Mouse (Mus musculus): Measurements from ENCODE around the gene Emc6. TPM values are rescaled to one million over a fixed set of nuclear protein-coding genes. Genes with fewer than 3 reads are reported as not detected.

Gene Emc6
- total RNA-seq (2021), result 10 to 100 TPM; 51.6 to 52.4 TPM
- long read RNA-seq, transcript Emc6-201 (2 exons, 1,332 nt), result major isoform, 50 of 53 reads
- long read RNA-seq, partial matches to known transcripts, result 0 of 53 reads
- long read RNA-seq, other reads (novel, unspliced or antisense), result 2 of 53 reads

DNA sequence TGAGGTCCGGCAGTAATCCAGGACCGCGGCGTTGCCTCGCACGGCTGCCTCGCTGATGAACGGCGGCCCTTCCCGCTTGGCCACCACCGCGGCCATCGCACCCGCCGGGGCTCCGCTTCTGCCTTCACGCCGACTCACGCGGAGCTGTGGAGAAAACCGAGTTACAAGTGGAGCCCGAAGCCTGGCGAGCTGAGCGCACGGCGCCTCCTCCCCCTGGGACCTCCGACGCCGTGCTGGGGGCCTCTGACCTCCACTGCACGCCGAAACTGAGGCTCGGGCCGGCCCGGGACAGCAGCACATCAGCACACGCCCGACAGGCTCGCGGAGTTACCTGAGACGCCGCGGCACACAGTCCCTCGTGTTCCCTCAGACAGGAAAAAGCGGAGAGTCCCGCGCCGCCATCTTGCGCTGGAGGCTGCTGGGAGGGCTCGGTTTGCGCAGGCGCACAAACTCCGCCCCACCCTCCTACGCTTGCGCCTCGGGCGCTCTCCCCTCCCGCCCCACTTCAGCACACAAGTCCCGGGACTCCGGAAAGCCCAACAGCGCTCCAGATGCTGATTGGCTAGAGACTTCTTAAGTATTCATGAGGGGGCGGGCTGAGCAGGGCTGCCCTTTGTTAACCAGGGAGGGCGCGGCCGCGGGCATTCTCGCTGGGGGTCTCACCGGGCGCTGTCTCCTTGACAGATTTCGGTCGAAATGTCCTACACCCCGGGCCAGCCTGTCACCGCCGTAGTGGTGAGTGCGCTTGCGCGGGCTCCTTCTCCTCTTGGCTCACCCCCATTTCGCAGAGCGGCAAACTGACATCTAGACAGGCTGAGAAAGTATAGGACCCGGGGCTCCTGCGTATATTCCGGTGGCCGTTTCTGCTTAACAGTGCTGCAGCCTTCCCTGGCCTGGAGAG lies at the start of gene Emc6, which contains the start of gene Tax1bp3:
TSS of gene Emc6 (minus strand) at position 430 of the 901 bp plus-strand sequence.
TSS of gene Tax1bp3 (plus strand) at position 476 of the 901 bp plus-strand sequence.
- DNase-seq (ENCODE audit: low spot score in 2 of 2), result peak; percentile 93 to 97

GRCm38 (mm10) chr11:73225856-73226255 lies 49.0 kb upstream of the Emc6 start:
- DNase-seq (ENCODE audit: low spot score in 2 of 2), result no peak

GRCm38 (mm10) chr11:73223966-73224365 lies 47.1 kb upstream of the Emc6 start:
- no peak for DNase-seq (ENCODE audit: low spot score in 2 of 2)

DNA sequence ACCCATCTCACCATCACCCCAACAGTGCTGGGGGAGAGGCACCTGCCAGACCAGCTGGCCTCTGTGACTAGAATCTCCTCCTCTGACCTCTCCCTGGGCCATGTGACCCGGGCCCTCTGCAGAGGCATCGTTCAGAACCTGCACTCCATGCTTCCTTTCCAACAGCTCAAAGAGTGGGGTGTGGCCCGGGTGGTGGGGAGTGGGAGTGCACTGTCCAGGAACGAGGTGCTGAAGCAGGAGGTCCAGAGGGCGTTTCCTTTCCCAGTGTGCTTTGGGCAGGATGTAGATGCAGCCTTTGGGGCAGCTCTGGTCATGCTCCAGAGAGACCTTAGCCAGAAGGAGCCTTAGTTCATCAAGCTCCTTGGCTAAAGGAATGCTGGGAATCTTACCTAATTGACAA lies 46.0 kb upstream of the Emc6 start:
- DNase-seq (ENCODE audit: low spot score in 2 of 2), result no peak

DNA sequence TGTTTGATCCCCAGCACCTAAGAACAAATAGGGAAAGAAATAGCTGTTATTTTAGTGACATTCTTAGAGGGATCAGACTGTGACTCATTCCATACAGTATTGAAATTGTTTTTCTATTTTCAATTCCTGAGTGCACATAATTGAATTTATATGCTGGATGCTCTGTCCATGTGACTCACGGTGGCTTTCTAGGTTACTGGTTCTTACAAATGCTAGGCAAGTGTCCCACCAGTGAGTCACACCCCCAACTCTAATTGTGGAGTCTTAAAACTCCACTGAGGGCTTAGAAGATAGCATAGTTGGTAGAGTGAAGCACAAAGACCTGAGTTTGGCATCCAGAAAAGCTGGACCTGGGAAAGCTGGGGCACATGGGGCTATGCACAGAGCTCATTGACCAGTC lies 43.8 kb upstream of the Emc6 start:
- no peak for DNase-seq (ENCODE audit: low spot score in 2 of 2)

- DNase-seq (ENCODE audit: low spot score in 2 of 2), result no peak
These were observed 42.8 kb upstream of the Emc6 start for GRCm38 (mm10) chr11:73219671-73220070.

GRCm38 (mm10) chr11:73213956-73214355 lies 37.1 kb upstream of the Emc6 start:
- no peak for DNase-seq (ENCODE audit: low spot score in 2 of 2)

- no peak for DNase-seq (ENCODE audit: low spot score in 2 of 2)
These were observed 30.8 kb upstream of the Emc6 start for GRCm38 (mm10) chr11:73207621-73208020.

DNA sequence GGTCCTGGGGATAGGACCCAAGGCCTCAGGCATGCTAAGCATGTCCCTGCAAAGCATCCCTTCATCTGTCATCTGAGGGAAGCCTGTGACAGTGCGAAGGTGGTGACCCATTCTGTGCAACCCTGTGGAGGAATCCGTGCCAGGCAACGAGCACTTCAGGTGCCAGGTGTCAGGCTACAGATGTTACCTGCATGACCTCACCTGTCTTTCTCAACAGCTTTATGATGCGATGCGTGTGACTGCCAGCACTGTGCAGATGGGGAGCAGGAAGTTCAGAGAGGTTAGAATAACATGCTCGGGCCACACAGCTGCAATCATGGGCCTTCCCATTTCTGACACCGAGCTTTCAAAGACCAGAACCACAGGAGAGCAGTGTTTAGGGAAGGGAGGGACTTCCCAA lies 28.4 kb upstream of the Emc6 start:
- DNase-seq (ENCODE audit: low spot score in 2 of 2), result no peak

GRCm38 (mm10) chr11:73203895-73204294 lies 27.1 kb upstream of the Emc6 start:
- DNase-seq (ENCODE audit: low spot score in 2 of 2), result no peak

DNA sequence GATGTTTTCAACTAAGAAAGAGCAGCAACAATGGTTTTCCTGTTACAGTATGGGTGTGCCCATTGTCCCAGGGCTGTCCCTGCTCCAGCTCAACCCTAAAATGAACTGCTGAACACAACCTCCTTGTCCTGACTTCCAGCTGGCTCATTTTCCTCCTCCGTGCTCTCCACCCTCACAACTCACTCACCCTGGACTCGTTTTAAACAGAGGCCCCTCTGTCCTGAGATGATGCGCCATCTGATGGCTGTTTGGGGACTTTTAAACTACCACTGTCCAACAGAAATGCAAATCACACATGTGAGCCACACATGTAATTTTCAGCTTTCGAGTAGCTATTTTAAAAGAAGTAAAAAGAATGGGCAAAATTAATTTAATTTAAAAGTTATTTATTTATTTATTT lies 24.8 kb upstream of the Emc6 start:
- DNase-seq (ENCODE audit: low spot score in 2 of 2), result no peak

DNA sequence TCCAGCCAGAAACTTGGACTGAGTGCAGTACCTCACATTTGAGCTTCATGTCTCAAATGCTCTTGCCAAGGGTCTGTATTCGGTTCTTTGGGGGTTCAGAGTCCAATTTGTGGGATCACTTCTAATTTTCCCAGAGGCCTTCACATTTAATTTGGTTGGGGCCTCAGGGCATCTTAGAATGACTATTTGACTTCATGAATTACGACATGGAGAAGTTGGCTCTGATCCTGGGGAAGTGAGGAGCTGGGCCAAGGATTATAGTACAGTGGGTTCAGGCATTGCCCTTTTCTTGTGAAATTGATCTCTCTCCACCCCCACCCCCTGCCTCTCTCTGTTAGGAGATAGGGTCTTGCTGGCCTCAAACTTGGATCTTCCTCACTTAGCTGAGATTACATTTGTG lies 24.2 kb upstream of the Emc6 start:
- DNase-seq (ENCODE audit: low spot score in 2 of 2), result no peak

- no peak for DNase-seq (ENCODE audit: low spot score in 2 of 2)
These were observed 23.0 kb upstream of the Emc6 start for GRCm38 (mm10) chr11:73199879-73200278.

- peak; percentile 94 to 98 for DNase-seq (ENCODE audit: low spot score in 2 of 2)
These were observed 22.4 kb upstream of the Emc6 start, which contains the start of gene Shpk for GRCm38 (mm10) chr11:73199230-73199712. TSS of gene Shpk (plus strand) at chr11:73199460.

- peak; percentile 82 to 94 for DNase-seq (ENCODE audit: low spot score in 2 of 2)
These were observed 21.9 kb upstream of the Emc6 start, which contains the start of gene Ctns for GRCm38 (mm10) chr11:73198603-73199229. TSS of gene Ctns (minus strand) at chr11:73199042.

GRCm38 (mm10) chr11:73198190-73198589 lies 21.4 kb upstream of the Emc6 start:
- no peak for DNase-seq (ENCODE audit: low spot score in 2 of 2)

DNA sequence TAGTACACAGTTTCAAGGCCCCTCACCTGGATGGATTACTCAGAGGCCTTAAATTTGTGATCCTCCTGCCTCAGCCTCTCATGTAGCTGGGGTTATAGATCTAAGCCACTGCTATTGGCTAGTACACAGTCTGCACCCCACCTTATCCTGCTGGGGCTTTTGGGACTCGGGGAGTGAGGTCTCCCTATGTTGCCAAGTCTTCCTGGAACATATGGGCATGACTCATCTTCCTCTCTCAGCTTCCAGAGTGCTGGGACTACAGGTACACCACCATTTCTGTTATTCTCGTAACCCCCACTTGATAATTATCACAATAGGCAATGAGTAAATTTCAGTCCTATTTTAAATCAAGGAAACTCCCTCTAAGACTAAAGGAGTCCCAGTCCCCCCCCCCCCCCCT lies 17.6 kb upstream of the Emc6 start:
- DNase-seq (ENCODE audit: low spot score in 2 of 2), result no peak

GRCm38 (mm10) chr11:73193047-73193446 lies 16.2 kb upstream of the Emc6 start:
- peak in 1 of 2 experiments; percentile 38 for DNase-seq (ENCODE audit: low spot score in 2 of 2)

DNA sequence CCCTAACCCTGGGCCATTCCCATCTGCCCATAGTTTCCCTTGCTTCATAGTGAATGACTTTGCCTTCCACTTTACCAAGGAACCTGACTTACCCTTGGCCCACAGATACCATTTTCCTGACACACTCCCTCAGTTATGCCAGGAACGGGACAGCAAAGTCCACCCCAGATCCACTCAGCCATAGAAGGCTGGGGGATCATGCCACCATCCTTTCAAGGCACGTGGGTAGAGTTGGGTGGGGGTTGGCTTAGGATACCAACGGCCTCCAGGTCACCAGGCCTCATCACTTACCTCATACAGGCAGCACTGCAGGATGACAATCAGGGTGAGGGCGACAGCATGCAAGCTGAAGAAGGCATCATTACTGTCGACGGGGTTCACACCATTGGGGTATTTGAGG lies 10.4 kb upstream of the Emc6 start:
- no peak for DNase-seq (ENCODE audit: low spot score in 2 of 2)

DNA sequence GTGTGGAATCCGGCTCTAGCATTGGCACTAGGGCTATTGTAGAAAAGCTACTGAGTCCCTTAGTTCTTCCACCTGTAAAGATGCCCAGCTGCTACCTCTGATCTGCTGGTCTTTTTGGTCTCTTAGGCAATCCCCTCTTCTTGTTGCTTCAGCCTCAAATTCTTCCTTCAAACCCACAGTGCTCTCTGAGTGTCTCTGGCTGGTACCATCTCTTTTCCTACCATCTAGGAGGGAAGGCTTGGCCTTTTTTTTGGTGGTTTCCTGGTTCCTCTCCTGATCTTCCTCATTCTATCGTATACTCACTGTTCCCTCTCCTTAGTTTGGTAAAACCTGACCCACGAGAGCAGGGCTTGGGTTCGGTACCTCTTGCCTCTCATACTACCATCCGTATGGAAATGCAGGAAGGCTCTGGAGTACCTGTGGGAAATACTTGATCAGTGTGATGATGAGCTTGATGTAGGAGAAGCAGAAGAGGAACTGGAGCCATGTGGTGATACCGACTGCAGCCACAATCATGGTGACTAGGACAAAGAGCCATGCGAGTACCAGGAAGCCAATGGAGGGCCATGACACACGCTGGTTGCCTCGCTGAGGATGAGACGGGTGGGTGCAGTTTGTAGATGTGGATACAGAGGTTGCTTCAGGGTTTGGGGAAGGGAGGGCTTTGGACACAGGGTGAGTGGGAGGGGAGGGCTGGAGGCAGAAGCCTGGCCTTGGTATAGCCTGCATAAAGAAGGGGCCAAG lies 9.2 kb upstream of the Emc6 start:
- no peak for DNase-seq (ENCODE audit: low spot score in 2 of 2)

DNA sequence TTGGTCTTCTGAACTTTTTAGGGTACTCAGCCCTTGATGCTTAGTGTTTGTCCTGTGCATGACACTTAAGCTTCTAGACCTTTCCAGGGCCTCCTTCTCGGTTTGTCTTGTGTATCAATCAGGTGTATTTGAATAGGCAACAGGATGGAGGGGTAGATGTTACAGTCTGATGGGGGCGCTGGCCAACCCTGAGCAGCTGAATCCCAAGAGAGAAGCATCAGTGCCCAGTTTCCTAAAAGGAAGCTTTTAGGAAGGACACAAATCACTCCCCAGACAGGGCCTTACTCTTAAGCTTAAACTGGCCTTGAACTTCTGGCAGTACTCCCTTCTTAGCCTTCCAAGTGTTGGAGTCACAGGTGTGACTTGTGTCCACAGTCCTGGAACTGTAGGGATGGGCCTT lies 1.1 kb upstream of the Emc6 start:
- no peak for DNase-seq (ENCODE audit: low spot score in 2 of 2)
